Mouse (Mus musculus) left cerebral cortex, adult 8-10 months (tissue): ENCODE measurements at regions not wholly inside any gene's neighbourhood (a gene's known extent, or its start where the extent isn't known, plus 50 kb on each side); places are given as distances from the start of the nearest gene placed in this dataset.
"Not testable (repeated sequence)": the region's sequence is repeated elsewhere in the genome, so short reads cannot be mapped to it uniquely, and the experiment has no call there.

ENCODE experiments used
- DNase-seq, 2 experiments: peaks; one replicate each; pipeline ENCODE4 v3.0.0; 2022; ENCODE audit warnings: low spot score in 2 of 2

DNA sequence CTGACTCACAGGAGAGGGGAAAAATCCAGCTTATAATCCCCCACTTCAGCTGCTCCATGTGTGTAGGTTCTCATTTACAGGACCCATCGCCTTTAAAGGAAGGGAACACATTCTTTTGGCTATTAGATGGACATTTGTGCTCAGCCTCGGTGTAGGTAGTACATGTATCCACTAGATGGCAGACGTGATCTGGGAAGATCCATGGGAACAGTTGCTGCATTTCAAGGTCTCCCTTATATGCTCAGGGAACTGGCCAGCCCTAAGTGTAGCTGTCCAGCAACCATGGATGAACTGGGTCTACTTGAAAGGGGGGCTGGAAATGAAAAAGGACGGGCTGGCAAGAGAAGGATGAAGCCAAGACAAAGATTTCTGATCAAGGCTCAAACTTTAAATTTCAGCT, 124.0 kb downstream of the Akain1 start:
- DNase-seq = peak; percentile 13 to 41

DNA sequence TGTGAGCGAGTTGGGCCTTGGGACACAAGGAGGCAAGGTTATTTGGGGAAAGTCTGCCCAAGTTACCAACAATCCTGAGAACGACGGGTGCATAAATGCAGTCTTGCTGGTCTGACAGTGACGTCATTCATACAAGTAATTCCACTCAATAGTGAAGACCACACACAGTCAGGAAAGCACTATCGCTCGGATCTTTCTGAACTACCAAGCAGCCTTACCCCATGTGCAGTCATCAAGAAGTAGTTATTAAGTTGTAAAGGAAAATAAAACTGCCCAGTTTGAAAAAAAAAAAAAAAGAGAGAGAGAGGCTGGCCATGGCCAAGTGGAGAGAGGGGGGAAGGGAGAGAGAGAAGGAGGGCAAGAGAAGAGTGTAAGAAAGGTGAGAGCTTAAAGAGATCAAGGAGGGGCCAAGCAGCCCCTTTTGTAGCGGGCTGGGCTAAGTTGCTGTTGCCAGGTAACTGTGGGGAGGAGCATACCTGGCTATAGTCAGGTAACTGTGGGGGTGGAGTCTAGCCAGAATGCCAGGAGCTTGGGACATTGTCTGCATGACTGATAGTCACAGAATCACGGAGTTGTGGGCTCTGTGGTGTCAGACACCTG, 132.0 kb downstream of the Akain1 start:
- not testable (repeated sequence) for DNase-seq

DNA sequence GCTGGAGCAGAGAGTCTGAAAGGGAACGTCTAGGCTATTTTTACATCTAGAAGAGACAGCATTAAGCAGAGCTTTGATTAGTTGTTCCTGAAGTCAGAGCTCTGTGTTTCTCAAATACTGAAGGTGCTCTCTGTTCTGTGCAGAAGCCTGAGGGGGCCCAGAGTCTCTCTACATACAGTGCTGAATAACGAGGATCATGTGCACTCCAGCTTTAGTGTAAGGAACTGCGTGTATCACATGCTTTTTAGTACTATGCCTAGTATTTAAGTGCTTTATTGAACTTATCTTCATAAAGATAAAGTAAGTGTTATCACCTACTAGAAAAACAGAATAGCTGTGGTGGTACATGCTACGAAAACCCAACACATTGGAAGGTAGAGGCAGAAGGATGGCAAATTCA, 151.4 kb downstream of the Akain1 start:
- no peak for DNase-seq

DNA sequence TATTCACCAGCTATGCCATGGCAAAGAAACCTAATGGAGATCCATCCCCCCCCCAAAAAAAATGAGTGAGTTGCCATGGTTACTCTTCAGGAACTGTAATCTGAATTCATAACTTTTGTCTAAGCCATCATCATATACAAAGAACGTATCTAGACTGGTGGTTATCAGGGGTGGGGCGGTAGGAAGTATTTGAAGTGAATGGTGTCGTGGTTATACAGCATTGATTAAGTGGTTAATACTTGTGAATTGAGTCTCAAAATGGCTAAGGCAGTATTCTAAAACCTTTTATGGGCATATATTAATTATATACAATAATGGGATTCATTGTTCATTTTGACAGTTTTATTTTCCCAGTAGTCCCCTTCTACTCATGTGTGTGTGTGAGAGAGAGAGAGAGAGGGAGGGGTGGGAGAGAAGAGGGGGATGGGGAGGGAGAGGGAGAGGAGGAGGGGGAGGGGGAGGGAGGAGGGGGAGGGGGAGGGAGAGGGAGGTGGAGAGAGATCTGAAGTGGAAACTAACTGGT, 158.7 kb downstream of the Akain1 start:
- no peak for DNase-seq

DNA sequence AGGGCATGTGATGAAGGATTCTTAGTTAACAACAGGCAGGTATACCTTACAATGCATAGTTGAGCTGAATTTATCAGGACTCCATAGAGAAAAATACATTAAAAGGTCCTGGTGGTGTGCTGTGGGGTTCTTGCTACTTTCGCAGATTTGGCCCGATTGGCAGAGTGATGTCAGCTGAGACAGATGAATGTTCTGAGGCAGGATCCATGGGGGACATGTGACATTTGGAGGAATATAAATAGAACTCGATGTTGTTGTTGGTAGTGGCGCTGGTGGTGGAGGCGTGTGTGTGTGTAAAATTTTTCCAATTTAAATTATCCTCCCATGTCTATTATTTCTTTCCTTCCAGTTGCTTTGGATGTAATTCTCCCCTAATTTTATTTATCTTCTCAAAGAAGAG, 159.3 kb downstream of the Akain1 start:
- no peak for DNase-seq

DNA sequence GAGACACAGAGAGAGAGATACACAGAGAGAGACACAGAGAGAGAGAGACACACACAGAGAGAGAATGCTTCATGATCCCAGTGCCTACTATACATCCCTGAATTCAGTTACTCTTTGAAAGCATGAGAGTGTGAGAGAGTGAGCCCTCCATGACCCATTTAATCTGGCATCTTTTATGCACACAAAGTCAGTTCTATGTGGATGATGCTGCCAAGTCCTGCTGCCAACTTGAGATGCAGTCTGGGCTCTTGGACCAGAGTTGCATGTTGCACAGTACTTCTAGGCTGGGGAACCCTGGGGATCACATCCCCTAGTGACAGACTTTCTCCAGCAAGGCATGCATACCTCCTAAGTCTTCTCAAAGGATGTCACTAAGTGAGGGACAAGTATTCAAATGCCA, 164.5 kb downstream of the Akain1 start:
- no peak for DNase-seq

DNA sequence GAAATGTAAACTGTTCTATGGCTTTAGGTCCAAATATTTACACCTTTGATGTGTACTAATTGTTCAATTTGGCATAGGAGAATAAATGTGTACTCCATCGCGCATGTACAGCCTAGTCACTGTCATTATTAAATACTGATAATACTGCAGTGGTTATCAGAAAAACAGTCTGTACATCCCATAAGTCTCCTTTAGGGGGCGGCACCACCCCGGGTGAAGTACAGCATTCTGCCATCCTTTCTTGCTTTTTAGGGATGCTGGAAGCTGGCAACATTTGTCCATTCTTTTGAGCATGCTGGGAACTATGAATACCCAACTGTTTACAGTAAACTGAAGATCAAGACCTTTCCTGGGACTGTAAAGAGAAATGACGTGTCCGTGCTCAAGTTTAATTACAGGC, 165.6 kb downstream of the Akain1 start:
- DNase-seq = peak in 1 of 2 experiments; percentile 9

DNA sequence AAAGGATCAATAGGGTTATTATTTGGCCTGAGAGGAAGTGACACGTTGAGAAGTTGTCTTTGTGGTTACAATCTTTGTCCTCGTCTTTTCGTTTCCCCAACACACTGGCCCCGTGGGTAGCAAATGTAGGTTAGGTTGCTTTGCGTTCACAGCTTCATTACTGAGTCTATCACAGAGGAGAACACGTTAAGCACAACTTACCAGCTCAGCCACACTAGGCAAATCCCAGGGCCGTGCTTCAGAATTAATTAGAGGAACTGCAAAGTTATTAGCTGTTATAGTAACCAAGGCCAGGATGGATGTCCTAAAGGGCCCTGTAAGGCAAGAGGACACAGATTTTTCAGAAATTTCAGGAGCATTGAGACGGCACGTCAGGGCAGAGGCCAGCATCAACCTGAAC, 166.3 kb downstream of the Akain1 start:
- no peak for DNase-seq

DNA sequence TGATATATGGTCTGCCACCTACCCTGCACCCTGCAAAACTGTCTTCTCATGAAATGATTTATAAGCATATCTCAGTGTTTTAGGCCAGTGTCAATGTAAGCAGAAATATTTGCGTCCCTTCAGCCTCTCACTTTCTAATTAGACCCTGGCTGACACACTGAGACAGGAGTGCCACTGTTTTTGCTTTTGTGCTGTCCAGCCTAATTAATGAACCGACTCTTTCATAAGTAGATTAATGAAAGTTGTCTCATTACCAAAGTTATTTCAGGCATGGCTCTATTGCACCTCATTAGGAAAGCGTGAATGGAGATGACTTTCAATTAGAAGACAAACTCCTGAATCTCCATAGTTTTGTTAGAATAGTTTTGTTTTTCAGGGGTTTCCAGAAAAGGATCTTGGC, 192.3 kb downstream of the Akain1 start:
- no peak for DNase-seq

DNA sequence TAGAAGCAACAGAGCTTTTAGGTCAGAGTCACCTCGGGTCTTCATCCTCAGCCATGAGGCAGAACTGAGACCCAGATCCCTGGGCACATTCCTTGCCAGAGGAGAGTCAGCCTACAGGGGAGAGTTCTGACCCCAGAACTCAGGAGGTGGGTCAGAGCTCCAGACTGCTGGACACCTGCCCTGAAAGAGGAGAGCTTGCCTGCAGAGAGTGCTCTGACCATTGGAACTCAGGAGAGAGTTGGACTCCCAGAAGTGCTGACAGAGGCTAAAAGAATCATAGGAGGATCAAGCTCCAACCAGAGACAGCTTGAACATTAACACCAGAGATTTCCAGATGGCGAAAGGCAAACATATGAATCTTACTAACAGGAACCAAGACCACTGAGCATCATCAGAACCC, 211.4 kb downstream of the Akain1 start:
- not testable (repeated sequence) for DNase-seq

DNA sequence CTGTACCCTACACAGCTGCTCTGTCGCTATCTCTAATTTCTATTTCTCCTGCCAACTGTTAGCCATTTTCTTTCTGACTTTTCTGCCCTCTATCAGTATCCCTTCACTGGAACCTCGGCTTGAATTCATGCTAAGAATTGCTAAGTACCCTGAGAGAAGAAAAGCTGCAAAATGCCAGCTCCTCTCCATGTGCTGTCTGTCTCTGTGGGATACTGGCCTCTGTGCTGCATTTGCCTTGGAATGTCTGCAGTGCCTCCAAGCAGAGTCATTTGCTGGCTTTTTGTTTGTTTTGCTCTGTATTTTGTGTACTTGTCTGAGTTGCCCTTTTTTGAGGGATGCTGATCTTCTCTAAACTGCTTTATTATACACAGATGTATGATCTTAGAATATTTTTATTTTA, 215.5 kb downstream of the Akain1 start:
- no peak for DNase-seq

DNA sequence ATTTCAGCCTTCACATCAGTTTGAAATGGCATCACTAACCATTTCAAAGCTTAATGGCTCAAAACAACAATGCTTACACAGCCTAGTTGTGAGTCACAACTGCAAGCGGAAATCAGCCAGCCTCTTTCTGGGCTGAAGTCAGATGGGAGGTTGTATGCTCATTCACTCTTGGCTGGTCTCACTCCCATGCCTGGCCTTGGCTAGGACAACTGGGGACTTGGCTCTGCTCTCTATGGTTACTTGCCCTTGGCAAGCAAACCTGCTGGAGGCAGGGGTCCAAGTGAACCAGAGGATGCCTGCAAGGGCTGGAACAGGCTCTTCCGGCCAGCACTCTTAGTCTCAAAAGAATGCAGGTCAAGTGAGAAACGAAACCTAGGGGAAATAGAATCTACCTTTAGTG, 233.4 kb downstream of the Akain1 start:
- peak; percentile 20 to 46 for DNase-seq

DNA sequence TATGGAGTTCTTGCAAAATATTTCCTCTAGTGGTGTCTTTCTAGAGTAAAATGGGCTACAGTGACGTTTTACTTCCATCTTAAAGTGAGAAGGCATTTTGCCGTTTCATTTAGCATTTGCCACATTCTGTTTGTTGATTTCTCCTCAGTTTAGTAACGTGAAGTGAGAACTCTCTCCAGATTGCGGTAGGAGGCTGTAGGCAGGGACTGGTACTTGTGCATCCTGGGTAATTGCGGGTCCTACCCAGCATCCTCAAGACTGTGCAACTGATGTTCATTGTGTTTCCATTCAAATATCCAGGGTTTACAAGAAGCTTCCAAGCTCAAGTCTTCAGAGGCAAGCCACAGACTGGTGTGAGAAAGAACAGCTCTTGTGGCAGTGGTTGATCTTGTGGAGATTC, 244.0 kb downstream of the Akain1 start:
- DNase-seq = peak in 1 of 2 experiments; percentile 30

DNA sequence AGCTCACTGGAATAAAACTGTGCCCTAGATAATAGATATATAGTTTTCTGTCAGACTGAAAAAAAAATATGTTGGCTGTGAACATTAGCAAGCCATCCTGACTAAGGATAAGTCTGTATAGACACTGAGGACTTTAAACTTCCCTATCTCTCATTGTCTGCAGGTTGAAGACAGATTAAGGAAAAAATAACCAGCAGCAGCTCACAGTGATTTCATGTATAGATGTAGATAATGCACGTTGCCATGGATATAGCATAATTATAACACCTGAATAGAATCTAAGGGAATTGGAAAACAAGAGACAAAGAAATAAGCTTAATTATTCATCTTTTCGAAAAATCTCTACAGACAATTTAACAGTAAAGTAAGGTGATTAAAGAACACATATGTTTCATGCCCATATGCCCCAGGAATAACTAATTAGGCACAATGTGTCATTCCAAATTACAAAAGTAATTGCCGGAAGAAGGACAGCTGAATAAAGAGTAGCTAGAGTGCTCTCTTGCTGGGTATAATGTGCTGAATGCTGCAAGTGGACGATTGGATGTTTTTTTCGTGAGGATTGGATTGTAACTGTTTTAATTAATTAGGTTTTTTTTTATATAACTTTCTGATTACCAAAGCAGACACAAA, 246.6 kb downstream of the Akain1 start:
- DNase-seq = no peak

DNA sequence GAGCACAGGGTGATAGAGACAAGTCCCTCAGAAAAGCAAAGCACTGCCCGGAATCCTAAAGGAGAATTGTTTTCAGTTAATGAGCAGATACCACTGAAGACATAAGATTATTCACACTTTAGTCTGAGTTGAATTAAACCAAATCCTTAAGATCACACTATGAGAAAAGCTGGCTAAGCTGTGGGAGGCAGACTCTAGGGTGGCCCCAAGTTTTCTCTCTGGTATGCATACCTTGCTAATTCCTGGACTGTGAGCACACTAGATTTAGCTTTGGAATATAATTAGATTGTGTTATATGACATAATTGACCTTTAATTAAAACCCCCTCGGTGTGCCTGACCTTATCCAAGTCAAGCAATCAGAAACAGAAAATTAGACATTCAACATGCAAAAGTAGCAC, 247.3 kb downstream of the Akain1 start:
- no peak for DNase-seq

DNA sequence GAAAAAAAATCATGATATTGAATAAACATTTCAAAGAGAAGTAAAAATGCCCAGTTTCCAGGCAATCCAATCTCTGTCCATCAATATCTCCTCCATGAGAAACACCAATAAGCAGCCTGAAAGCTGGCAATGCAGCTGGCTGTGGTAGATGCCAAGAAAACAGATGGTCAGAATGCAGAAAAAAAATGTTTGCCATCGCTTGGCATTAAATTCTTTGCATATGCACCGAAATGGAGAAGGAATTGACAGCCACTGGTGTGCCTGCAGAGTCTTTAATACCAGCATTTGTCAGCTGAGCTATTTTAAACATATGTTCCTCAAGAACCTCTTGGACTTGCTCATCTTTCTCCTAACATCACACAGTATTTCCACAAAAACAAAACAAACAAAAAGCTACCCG, 256.2 kb downstream of the Akain1 start:
- DNase-seq = peak in 1 of 2 experiments; percentile 34

DNA sequence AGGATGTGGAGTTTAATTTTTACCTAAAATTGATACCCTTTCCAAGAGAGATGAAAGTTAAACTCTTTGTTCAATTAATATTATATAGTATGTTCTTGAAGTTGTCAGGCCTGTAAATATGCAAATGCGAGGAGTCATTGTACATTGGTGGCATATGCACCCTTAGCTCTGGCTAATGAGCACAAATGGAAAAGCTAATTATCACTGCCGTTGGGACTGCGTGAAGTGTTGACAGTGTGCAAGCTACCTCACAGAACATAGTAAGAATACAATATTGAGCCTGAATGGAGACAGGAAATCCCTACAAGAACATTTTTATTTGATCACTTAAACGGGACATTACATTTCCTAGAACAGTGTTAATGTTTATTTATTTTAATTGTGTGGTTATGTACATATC, 241.5 kb upstream of the Dlgap1 start:
- DNase-seq = no peak

DNA sequence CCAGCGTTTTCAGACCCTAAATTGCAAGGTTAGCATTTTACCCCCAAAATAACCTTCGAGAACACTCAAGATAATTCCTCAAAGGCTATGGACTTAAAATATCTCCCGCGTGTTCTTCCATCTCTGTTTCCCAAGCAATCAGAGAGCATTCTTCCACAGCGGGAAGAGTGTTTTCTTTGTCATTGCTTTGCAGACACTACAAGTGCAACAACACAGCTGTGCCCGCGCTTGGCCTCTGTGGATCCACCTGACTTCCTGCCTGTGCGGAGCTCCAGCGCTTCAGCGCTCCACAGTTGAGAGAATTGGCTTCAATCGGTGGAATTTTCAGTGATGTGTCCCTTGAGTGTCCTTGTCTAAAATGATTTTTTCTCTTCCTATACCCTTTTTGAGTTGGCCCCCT, 235.9 kb upstream of the Dlgap1 start:
- peak in 1 of 2 experiments; percentile 9 for DNase-seq

DNA sequence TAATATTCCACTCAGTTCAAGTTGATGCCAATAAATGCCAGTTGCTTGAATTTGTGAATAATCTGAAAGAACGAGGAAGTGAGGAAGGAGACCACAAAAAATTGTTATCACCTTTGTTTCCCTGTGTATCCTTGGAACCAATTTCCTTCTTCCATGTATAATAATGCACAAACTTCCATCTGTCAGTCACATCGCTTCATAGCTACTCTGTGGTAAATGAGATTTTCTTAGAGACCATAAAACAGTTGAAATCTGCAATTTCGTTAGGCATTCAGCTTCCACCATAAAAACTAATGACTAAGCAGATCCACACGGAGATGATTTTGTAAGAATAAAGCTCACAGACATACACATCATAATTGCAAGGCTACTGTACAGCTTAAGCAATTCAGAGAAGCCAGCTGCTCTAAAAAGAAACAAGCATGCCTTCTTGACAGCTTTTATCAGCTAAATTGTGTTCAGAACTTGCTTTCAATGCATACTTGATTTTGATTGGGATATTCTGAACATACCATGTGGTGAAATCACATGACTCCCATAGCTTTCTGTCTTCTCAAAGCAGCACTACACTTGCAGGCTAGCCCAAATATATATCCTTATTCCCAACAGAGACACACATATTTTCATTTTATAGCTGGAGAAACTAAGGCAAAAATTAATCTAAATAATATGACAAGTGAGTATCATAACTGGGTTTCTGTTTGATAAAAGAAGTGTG, 232.3 kb upstream of the Dlgap1 start:
- no peak for DNase-seq

DNA sequence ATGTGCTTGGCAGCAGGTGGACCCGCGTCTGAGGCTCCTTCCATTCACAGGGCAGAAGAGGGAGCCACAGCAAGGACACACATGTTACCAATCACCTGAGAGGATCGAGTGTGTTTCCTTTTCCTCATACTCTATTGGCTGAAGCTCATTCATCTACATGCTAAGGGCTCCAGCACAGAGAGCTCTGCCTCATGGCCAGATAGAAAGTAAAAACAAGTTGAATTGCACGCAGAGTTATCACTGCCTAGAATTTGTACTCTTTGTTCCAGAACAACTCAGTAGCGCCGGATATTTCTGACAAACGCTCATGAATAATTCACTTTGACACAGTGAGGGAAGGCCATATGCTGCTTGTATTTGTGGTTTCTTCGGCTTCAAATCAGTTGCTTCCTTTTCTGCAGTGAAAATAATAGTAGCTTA, 199.9 kb upstream of the Dlgap1 start:
- DNase-seq = peak; percentile 18 to 58

DNA sequence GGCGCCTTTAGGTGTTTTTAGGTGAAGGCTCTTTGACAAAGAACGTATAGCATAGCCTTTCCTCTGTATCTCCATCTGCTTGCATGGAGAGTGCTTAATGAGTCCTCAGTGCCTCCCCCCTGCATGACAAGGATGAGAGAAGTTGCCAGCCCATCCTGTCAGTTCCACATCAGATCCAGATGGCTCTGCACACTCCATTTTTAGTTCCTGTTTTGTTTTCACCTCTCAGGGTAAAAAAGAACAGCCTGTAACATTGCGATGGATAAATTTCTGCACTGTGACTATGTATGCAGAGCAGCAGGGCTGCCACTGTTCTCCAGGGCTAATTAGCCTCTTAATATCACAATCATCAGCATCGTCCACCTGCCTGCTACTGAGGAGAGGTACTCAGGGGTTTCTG, 198.8 kb upstream of the Dlgap1 start:
- peak in 1 of 2 experiments; percentile 64 for DNase-seq

DNA sequence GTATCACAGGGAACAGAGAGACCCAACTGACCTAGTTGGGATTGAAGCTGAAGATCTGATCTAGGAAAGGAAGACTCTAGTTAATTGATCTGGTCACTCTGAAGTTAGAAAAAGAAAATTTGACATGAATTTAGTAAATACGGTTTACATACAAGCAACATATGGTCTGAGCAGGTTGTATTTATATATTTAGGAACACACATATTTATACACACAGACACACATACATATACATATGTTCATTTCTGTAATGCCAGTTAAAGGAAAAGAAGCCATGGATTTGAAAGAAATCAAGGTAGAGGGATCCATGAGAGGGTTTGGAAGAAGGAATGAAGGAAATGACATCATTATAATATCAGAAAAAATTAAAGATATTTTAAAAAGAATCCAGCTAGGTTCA, 187.7 kb upstream of the Dlgap1 start:
- DNase-seq = no peak

DNA sequence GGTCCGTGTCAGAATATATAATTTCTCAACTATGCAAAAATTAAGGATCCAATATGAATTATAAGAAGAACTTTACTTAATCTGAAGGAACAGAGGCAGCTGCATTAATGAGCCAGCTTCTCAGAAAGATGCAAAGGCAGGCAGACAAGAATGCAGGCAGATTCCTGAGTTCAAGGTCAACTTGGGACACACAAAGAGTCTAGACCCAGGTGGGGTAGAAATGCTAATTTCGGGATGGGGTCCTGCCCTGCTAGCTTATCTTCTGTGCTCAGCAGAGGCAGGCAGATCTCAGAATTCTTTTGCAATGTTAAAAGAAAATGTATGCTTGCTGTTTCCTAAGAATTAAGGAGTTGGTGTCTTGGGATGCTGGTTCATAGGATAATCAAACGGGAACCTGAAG, 181.9 kb upstream of the Dlgap1 start:
- DNase-seq = no peak
